Mouse (Mus musculus) intestine, embryonic 15.5 days (tissue): ENCODE data around the gene Hspa5. TPM values are rescaled to one million over a fixed set of nuclear protein-coding genes. Genes with fewer than 3 reads are reported as not detected.
"Not testable (repeated sequence)": the region's sequence is repeated elsewhere in the genome, so short reads cannot be mapped to it uniquely, and the experiment has no call there.

Experiments
- ATAC-seq: fragments of 200-750 bp; cut with Nextera tagmentation; 2 replicates; pipeline ENCODE4 v1.8.0; 2017; ENCODE audit warnings: moderate TSS enrichment, moderate library complexity
- H3K27ac ChIP-seq: fragments of 300-500 bp; sonication (generic); 2 replicates; pipeline ENCODE4 v1.5.1; 2015; ENCODE audit warnings: mild to moderate bottlenecking, inconsistent platforms
- H3K27me3 ChIP-seq: fragments of 300-500 bp; sonication (generic); replicated peaks from 2 replicates; pipeline ENCODE4 v1.6.1; 2015; ENCODE audit warnings: inconsistent platforms
- H3K36me3 ChIP-seq: fragments of 300-500 bp; sonication (generic); 2 replicates; pipeline ENCODE4 v1.6.1; 2015; ENCODE audit warnings: inconsistent platforms
- H3K4me1 ChIP-seq: fragments of 300-500 bp; sonication (generic); replicated peaks from 2 replicates; pipeline ENCODE4 v1.6.1; 2015; ENCODE audit warnings: inconsistent platforms
- H3K4me2 ChIP-seq: fragments of 300-500 bp; sonication (generic); replicated peaks from 2 replicates; pipeline ENCODE4 v1.6.1; 2015; ENCODE audit warnings: mild to moderate bottlenecking, inconsistent platforms
- H3K4me3 ChIP-seq: fragments of 300-500 bp; sonication (generic); replicated peaks from 2 replicates; pipeline ENCODE4 v1.5.1; 2015; ENCODE audit warnings: inconsistent platforms
- H3K9ac ChIP-seq: fragments of 300-500 bp; sonication (generic); 2 replicates; pipeline ENCODE4 v1.6.1; 2015; ENCODE audit warnings: inconsistent platforms
- H3K9me3 ChIP-seq: fragments of 300-500 bp; sonication (generic); 2 replicates; pipeline ENCODE4 v1.6.1; 2016; ENCODE audit warnings: inconsistent platforms
- WGBS: fragments of 180-500 bp; shearing (Covaris S2); methylation state at CpG from one replicate; pipeline ENCODE4 v1.1.7; 2015; 5-methylcytosine and 5-hydroxymethylcytosine counted together
- polyA plus RNA-seq: library from polyadenylated mRNA; unstranded; fragments of >200 nt; fragmentation: Nextera tagmentation; extraction: Ambion mirVana; gene quantifications from 2 replicates; pipeline ENCODE4 v1.2.1, GENCODE M21; 2015

Hspa5 gene
- polyA plus RNA-seq, 1 experiment from 2014 or later: 1,048 TPM

GRCm38 (mm10) chr2:34750245-34750644, 21.5 kb upstream of the Hspa5 start:
- Histone ChIP-seq H3K9ac (no peak overlapping the region), H3K27ac (no peak overlapping the region), H3K4me3 (no peak overlapping the region), H3K4me1 (peaks cover 9% of the 10 kb centered on the region; the same call in 1 of the 2 replicates), H3K9me3 (no peaks in the 10 kb centered on the region), H3K36me3 (no peaks in the 10 kb centered on the region), H3K27me3 (no peaks in the 10 kb centered on the region), H3K4me2 (no peak overlapping the region)
- no peak for ATAC-seq
- WGBS: 79% methylated on average over 2 of the region's 2 CpGs

GRCm38 (mm10) chr2:34753811-34754550, 17.8 kb upstream of the Hspa5 start:
- WGBS: under 1% methylated on average over 73 of the region's 106 CpGs
- Histone ChIP-seq H3K36me3 (no peaks in the 10 kb centered on the region), H3K9me3 (no peaks in the 10 kb centered on the region), H3K4me3 (peak overlapping the region; percentile 93), H3K27ac (peak overlapping the region; percentile 93), H3K4me1 (peaks cover 10% of the 10 kb centered on the region; the same call in 1 of the 2 replicates), H3K27me3 (no peaks in the 10 kb centered on the region), H3K9ac (peak overlapping the region; percentile 98), H3K4me2 (peak overlapping the region; percentile 72)
- ATAC-seq: peak; percentile 98

GRCm38 (mm10) chr2:34754551-34755358, 17.0 kb upstream of the Hspa5 start, which contains the start of gene Gapvd1:
Gapvd1 (minus strand) TSS chr2:34755232.
- peak within 1 kb of the TSS; percentile 93 for H3K4me3 ChIP-seq
- no peaks in the 10 kb centered on the region for H3K36me3 ChIP-seq
- H3K4me1 ChIP-seq: peaks cover 10% of the 10 kb centered on the region; the same call in 1 of the 2 replicates
- peak; percentile 42; the same call in 1 of the 2 replicates for ATAC-seq
- no peaks in the 10 kb centered on the region for H3K27me3 ChIP-seq
- 2% methylated on average over 14 of the region's 14 CpGs for WGBS
- peak within 1 kb of the TSS; percentile 72 for H3K4me2 ChIP-seq
- H3K27ac ChIP-seq: peak within 1 kb of the TSS; percentile 93
- no peaks in the 10 kb centered on the region for H3K9me3 ChIP-seq
- H3K9ac ChIP-seq: peak within 1 kb of the TSS; percentile 98

- Histone ChIP-seq H3K27me3 (no peaks in the 10 kb centered on the region), H3K4me3 (no peak overlapping the region), H3K9ac (no peak overlapping the region), H3K9me3 (no peaks in the 10 kb centered on the region), H3K4me2 (no peak overlapping the region), H3K27ac (no peak overlapping the region), H3K4me1 (peaks cover 6% of the 10 kb centered on the region; the same call in 1 of the 2 replicates), H3K36me3 (no peaks in the 10 kb centered on the region)
- ATAC-seq: no peak
- WGBS: 74% methylated on average over 1 of the region's 1 CpGs
Observed at GRCm38 (mm10) chr2:34757341-34757740, 14.4 kb upstream of the Hspa5 start.

- H3K27me3 ChIP-seq, H3K4me2 ChIP-seq, H3K4me3 ChIP-seq, H3K36me3 ChIP-seq, H3K27ac ChIP-seq, H3K9me3 ChIP-seq, H3K4me1 ChIP-seq, H3K9ac ChIP-seq, ATAC-seq: not testable (repeated sequence)
- 88% methylated on average over 5 of the region's 5 CpGs for WGBS
Observed at GRCm38 (mm10) chr2:34761272-34761671, 10.5 kb upstream of the Hspa5 start.

GRCm38 (mm10) chr2:34762174-34762573, 9.6 kb upstream of the Hspa5 start:
- H3K36me3 ChIP-seq: no peaks in the 10 kb centered on the region
- 74% methylated on average over 2 of the region's 2 CpGs for WGBS

GRCm38 (mm10) chr2:34762872-34763271, 8.9 kb upstream of the Hspa5 start:
- no peaks in the 10 kb centered on the region for H3K9me3 ChIP-seq
- H3K4me3 ChIP-seq: no peak overlapping the region
- no peak overlapping the region for H3K9ac ChIP-seq
- H3K36me3 ChIP-seq: no peaks in the 10 kb centered on the region
- no peak overlapping the region for H3K4me2 ChIP-seq
- no peaks in the 10 kb centered on the region for H3K4me1 ChIP-seq
- no peaks in the 10 kb centered on the region for H3K27me3 ChIP-seq
- ATAC-seq: no peak
- H3K27ac ChIP-seq: no peak overlapping the region
- 66% methylated on average over 2 of the region's 2 CpGs for WGBS

More at GRCm38 (mm10) chr2:34762174-34762573, 9.6 kb upstream of the Hspa5 start:
- H3K4me3 ChIP-seq: no peak overlapping the region
- no peak overlapping the region for H3K4me2 ChIP-seq
- H3K27me3 ChIP-seq: no peaks in the 10 kb centered on the region
- H3K9me3 ChIP-seq: no peaks in the 10 kb centered on the region
- ATAC-seq: no peak
- H3K27ac ChIP-seq: no peak overlapping the region
- H3K4me1 ChIP-seq: no peaks in the 10 kb centered on the region
- no peak overlapping the region for H3K9ac ChIP-seq

- H3K27ac ChIP-seq: no peak overlapping the region
- no peak for ATAC-seq
- H3K4me1 ChIP-seq: no peaks in the 10 kb centered on the region
- H3K36me3 ChIP-seq: no peaks in the 10 kb centered on the region
- no peak overlapping the region for H3K9ac ChIP-seq
- 61% methylated on average over 12 of the region's 12 CpGs for WGBS
- H3K9me3 ChIP-seq: no peaks in the 10 kb centered on the region
- H3K4me3 ChIP-seq: no peak overlapping the region
- H3K4me2 ChIP-seq: no peak overlapping the region
- H3K27me3 ChIP-seq: no peaks in the 10 kb centered on the region
Observed at GRCm38 (mm10) chr2:34764801-34765200, 7.0 kb upstream of the Hspa5 start.

GRCm38 (mm10) chr2:34770049-34770448, 1.7 kb upstream of the Hspa5 start:
- no peaks in the 10 kb centered on the region for H3K9me3 ChIP-seq
- 94% methylated on average over 2 of the region's 2 CpGs for WGBS
- peaks cover 17% of the 10 kb centered on the region for H3K36me3 ChIP-seq
- H3K4me3 ChIP-seq: no peak overlapping the region
- peaks cover 19% of the 10 kb centered on the region for H3K4me1 ChIP-seq
- no peak for ATAC-seq
- H3K27me3 ChIP-seq: no peaks in the 10 kb centered on the region
- peak overlapping the region; percentile 55; the same call in 1 of the 2 replicates for H3K4me2 ChIP-seq
- no peak overlapping the region for H3K27ac ChIP-seq
- H3K9ac ChIP-seq: no peak overlapping the region

- Histone ChIP-seq H3K36me3 (peaks cover 22% of the 10 kb centered on the region), H3K9me3 (no peaks in the 10 kb centered on the region), H3K27ac (peak overlapping the region; percentile 90), H3K4me1 (peaks cover 26% of the 10 kb centered on the region), H3K9ac (peak overlapping the region; percentile 97), H3K27me3 (no peaks in the 10 kb centered on the region), H3K4me2 (peak overlapping the region; percentile 55), H3K4me3 (peak overlapping the region; percentile 88)
- WGBS: 3% methylated on average over 6 of the region's 6 CpGs
- ATAC-seq: no peak
Observed at GRCm38 (mm10) chr2:34770951-34771350, 819 bp upstream of the Hspa5 start.

- H3K4me2 ChIP-seq: peak overlapping the region; percentile 61
- H3K9me3 ChIP-seq: no peaks in the 10 kb centered on the region
- peaks cover 28% of the 10 kb centered on the region for H3K4me1 ChIP-seq
- H3K36me3 ChIP-seq: peaks cover 30% of the 10 kb centered on the region
- peak overlapping the region; percentile 96 for H3K9ac ChIP-seq
- H3K27ac ChIP-seq: peak overlapping the region; percentile 86
- H3K4me3 ChIP-seq: peak overlapping the region; percentile 88
- no peaks in the 10 kb centered on the region for H3K27me3 ChIP-seq
- 2% methylated on average over 50 of the region's 50 CpGs for WGBS
- ATAC-seq: peak; percentile 39
Observed at GRCm38 (mm10) chr2:34772252-34773235, 774 bp downstream of the Hspa5 start.
